In the genomic region with DNA sequence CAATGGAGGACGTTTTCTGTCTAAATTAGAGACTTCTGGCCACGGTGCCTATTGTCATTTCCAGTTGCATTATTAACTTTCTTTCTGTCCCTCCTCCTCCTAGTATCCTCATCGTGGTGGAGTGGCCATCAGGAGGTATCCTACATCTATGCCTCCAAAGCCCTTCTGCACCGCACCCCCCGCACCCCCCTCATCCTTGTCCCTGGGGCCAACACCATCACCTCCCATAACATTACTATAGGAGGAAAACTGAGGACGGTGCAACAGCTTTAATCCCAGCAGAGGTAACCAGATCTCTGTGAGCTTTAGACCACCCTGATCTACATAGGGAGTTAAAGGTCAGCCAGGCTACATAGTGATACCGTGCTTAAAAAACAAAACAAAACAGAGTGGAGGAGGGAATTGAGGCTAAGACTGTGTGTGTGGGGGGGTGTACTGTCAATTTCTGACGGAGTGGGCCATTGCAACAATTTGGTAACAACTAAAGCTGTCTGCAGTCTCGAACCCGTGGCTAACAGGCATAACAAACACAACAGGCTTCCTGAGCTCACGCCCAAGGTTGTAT, we compare ENCODE assay signal across 8 mouse cellular contexts. TPM values are rescaled to one million over a fixed set of nuclear protein-coding genes. Genes with fewer than 3 reads are reported as not detected.
DNase-seq lines count a peak whose midpoint lies in the region; ATAC-seq and TF ChIP-seq lines count a peak whose summit lies in the region.

No protein-coding gene starts in this region.

- H3K9ac ChIP-seq in heart, embryonic 13.5 days = peak overlapping the region; percentile 97
- peak overlapping the region; percentile 33 for H3K9ac ChIP-seq in ES-E14 (ENCODE audit: insufficient read depth, low read depth, low read length, poor library complexity, severe bottlenecking)
- peak overlapping the region; percentile 86 for H3K9ac ChIP-seq in forebrain, postnatal 0 days

- no peaks in the 10 kb centered on the region for H3K9me3 ChIP-seq in heart, embryonic 13.5 days
- no peaks in the 10 kb centered on the region for H3K9me3 ChIP-seq in ES-E14 (ENCODE audit: control insufficient read depth, insufficient read depth, low read depth, low read length)
- no peaks in the 10 kb centered on the region for H3K9me3 ChIP-seq in forebrain, postnatal 0 days (ENCODE audit: low read length)

- in situ Hi-C loops in ES-E14 (cut with MboI; ENCODE audit: low sequenced_read_pairs in 2 of 2, unreplicated experiment in 2 of 2) = no loop called here

- H3K79me2 ChIP-seq in macrophage (ENCODE audit: inconsistent target) = peaks cover 15% of the 10 kb centered on the region

- no peaks in the 10 kb centered on the region for H3K27me3 ChIP-seq in heart, embryonic 13.5 days (replicated peaks)
- no peaks in the 10 kb centered on the region for H3K27me3 ChIP-seq in forebrain, postnatal 0 days (ENCODE audit: insufficient read depth, low read length)

- H3K4me2 ChIP-seq in heart, embryonic 13.5 days = peak overlapping the region; percentile 85
- H3K4me2 ChIP-seq in forebrain, postnatal 0 days (ENCODE audit: low read depth) = peak overlapping the region; percentile 80

- no peak for TF ChIP-seq CTCF in forebrain, postnatal 0 days (IDR thresholded peaks at IDR 0.05; ENCODE audit: low read depth)

- peak overlapping the region; percentile 95 for H3K4me3 ChIP-seq in heart, embryonic 13.5 days
- peak overlapping the region; percentile 35 to 92; a peak in 2 of 4 replicates for H3K4me3 ChIP-seq in ES-E14 (ENCODE audit: insufficient read depth in 1 of 2, low read depth in 1 of 2, low read length in 2 of 2, poor library complexity in 1 of 2, severe bottlenecking in 1 of 2)
- H3K4me3 ChIP-seq in forebrain, postnatal 0 days (ENCODE audit: low read depth, low read length) = peak overlapping the region; percentile 85
- peak overlapping the region; percentile 28 for H3K4me3 ChIP-seq in macrophage (ENCODE audit: inconsistent target)

- ATAC-seq in heart, embryonic 13.5 days (ENCODE audit: extremely low read depth, insufficient number of reproducible peaks, low FRiP score, low TSS enrichment) = no peak
- ATAC-seq in forebrain, postnatal 0 days = no peak

- peak overlapping the region; percentile 75 for H3K27ac ChIP-seq in heart, embryonic 13.5 days (replicated peaks)
- no peak overlapping the region for H3K27ac ChIP-seq in ES-E14 (ENCODE audit: insufficient read depth, low read depth, low read length, poor library complexity, severe bottlenecking)
- H3K27ac ChIP-seq in forebrain, postnatal 0 days (ENCODE audit: low read depth, low read length) = peak overlapping the region; percentile 54; the same call in 1 of the 2 replicates
- H3K27ac ChIP-seq in macrophage = peak overlapping the region; percentile 51

- H3K4me1 ChIP-seq in heart, embryonic 13.5 days = peaks cover 14% of the 10 kb centered on the region
- H3K4me1 ChIP-seq in ES-E14 (ENCODE audit: control insufficient read depth in 2 of 2, insufficient read depth in 2 of 2, low read length in 2 of 2, poor library complexity in 1 of 2) = peaks cover 0 to 6% of the 10 kb centered on the region in 2 experiments; a peak in 1 of 4 replicates
- no peaks in the 10 kb centered on the region for H3K4me1 ChIP-seq in forebrain, postnatal 0 days (ENCODE audit: insufficient read depth)

- intact Hi-C loops in heart, postnatal 10 days (cut with DNase I) = no loop called here

- WGBS in heart, embryonic 13.5 days = 57% methylated on average over 11 of the region's 11 CpGs
- WGBS in forebrain, postnatal 0 days = 63% methylated on average over 11 of the region's 11 CpGs
- 73% methylated on average over 10 of the region's 11 CpGs for WGBS in macrophage (ENCODE audit: missing documents)

- no peak for DNase-seq in heart, postnatal 10 days
- DNase-seq in ES-E14 (ENCODE audit: low read depth, low spot score) (no peak), MN1 (ENCODE audit: low spot score) (no peak)
- DNase-seq in forebrain, postnatal 0 days = no peak
- no peak for DNase-seq in retina, postnatal 1 day
- DNase-seq in kidney, postnatal 10 days = no peak

- peaks cover 29% of the 10 kb centered on the region for H3K36me3 ChIP-seq in heart, embryonic 13.5 days
- peaks cover 8% of the 10 kb centered on the region; the same call in 1 of the 2 replicates for H3K36me3 ChIP-seq in ES-E14 (ENCODE audit: control insufficient read depth, insufficient read depth, low read length, poor library complexity, severe bottlenecking)
- peaks cover 21% of the 10 kb centered on the region for H3K36me3 ChIP-seq in forebrain, postnatal 0 days (ENCODE audit: insufficient read depth)
- H3K36me3 ChIP-seq in macrophage (ENCODE audit: inconsistent target) = peaks cover 3% of the 10 kb centered on the region; the same call in 1 of the 2 replicates

TF ChIP-seq in ES-E14, 5 proteins besides CTCF, POLR2A, EP300 and RAD21:
- TF ChIP-seq ZC3H11A (IDR thresholded peaks at IDR 0.05; ENCODE audit: borderline replicate concordance, low read depth, low read length) (no peak), CHD2 (IDR thresholded peaks at IDR 0.05; ENCODE audit: low read depth, low read length) (no peak), ZNF384 (IDR thresholded peaks at IDR 0.05; ENCODE audit: low read depth, low read length) (no peak), MAFK (IDR thresholded peaks at IDR 0.05; ENCODE audit: insufficient read depth, low read depth, low read length) (no peak), HCFC1 (IDR thresholded peaks at IDR 0.05; ENCODE audit: borderline replicate concordance, insufficient read depth, low read length) (no peak)

RNA-seq across cellular contexts. Expression of a gene that starts 0.5 kb away (rescaled TPM):
- 1,082 and 1,332 TPM in 2 replicates for polyA plus RNA-seq in heart, embryonic 13.5 days (2015; fragmentation: Nextera tagmentation; extraction: Ambion mirVana)
- total RNA-seq in heart, postnatal 10 days (2021) = 1,000 to 10,000 TPM; 2,031 to 2,046 TPM
- 598 and 769 TPM in 2 replicates for total RNA-seq in ES-E14 (2012; rRNA removed)
- total RNA-seq in forebrain, postnatal 0 days (2014; rRNA removed) = 302 and 470 TPM in 2 replicates
- 761 and 882 TPM in 2 replicates for polyA plus RNA-seq in forebrain, postnatal 0 days (2015; fragmentation: Nextera tagmentation; extraction: Ambion mirVana)
- total RNA-seq in macrophage (2018; cell fraction: chromatin; rRNA removed) = 10 to 100 TPM; 15.7 to 78.9 (median 50.6) TPM
- 100 to 1,000 TPM; 169 to 266 (median 209) TPM for total RNA-seq in macrophage (2018; cell fraction: cytosol; rRNA removed)
- 100 to 1,000 TPM in 2 of 26 experiments, 10 to 100 TPM in 24; 24.2 to 109 (median 64.0) TPM for total RNA-seq in macrophage (2018; cell fraction: nucleus; rRNA removed)
- 151 to 228 TPM (median 160 TPM) in 3 replicates for polyA plus RNA-seq in macrophage (2018)

RNA-seq across cellular contexts. Expression of a gene that starts 7.8 kb away (rescaled TPM):
- polyA plus RNA-seq in heart, embryonic 13.5 days (2015; fragmentation: Nextera tagmentation; extraction: Ambion mirVana) = 2.1 TPM in 2 replicates
- 1 to 10 TPM in 1 of 2 experiments, under 1 TPM in 1; 0.60 to 1.2 TPM for total RNA-seq in heart, postnatal 10 days (2021)
- 8.0 and 11.2 TPM in 2 replicates for total RNA-seq in ES-E14 (2012; rRNA removed)
- 0.23 TPM in 1 of 2 replicates, not detected in the other for total RNA-seq in forebrain, postnatal 0 days (2014; rRNA removed)
- polyA plus RNA-seq in forebrain, postnatal 0 days (2015; fragmentation: Nextera tagmentation; extraction: Ambion mirVana) = not detected in 2 replicates
- total RNA-seq in macrophage (2018; cell fraction: chromatin; rRNA removed) = not detected
- under 1 TPM in 2 of 26 experiments, not detected in 24; 0.14 to 0.15 TPM for total RNA-seq in macrophage (2018; cell fraction: cytosol; rRNA removed)
- total RNA-seq in macrophage (2018; cell fraction: nucleus; rRNA removed) = not detected
- not detected in 3 replicates for polyA plus RNA-seq in macrophage (2018)

RNA-seq across cellular contexts. Expression of a gene that starts 19.2 kb away (rescaled TPM):
- polyA plus RNA-seq in heart, embryonic 13.5 days (2015; fragmentation: Nextera tagmentation; extraction: Ambion mirVana) = 0.13 TPM in 1 of 2 replicates, not detected in the other
- not detected for total RNA-seq in heart, postnatal 10 days (2021)
- total RNA-seq in ES-E14 (2012; rRNA removed) = not detected in 2 replicates
- not detected in 2 replicates for total RNA-seq in forebrain, postnatal 0 days (2014; rRNA removed)
- polyA plus RNA-seq in forebrain, postnatal 0 days (2015; fragmentation: Nextera tagmentation; extraction: Ambion mirVana) = 0.39 and 0.71 TPM in 2 replicates
- 10 to 100 TPM in 2 of 26 experiments, 1 to 10 TPM in 11, under 1 TPM in 1, not detected in 12; 0.92 to 14.1 (median 4.0) TPM for total RNA-seq in macrophage (2018; cell fraction: chromatin; rRNA removed)
- under 1 TPM in 11 of 26 experiments, not detected in 15; 0.09 to 0.43 (median 0.23) TPM for total RNA-seq in macrophage (2018; cell fraction: cytosol; rRNA removed)
- total RNA-seq in macrophage (2018; cell fraction: nucleus; rRNA removed) = 1 to 10 TPM in 12 of 26 experiments, under 1 TPM in 1, not detected in 13; 0.89 to 9.8 (median 4.0) TPM
- polyA plus RNA-seq in macrophage (2018) = not detected in 3 replicates

RNA-seq across cellular contexts. Expression of a gene that starts 23.5 kb away (rescaled TPM):
- polyA plus RNA-seq in heart, embryonic 13.5 days (2015; fragmentation: Nextera tagmentation; extraction: Ambion mirVana) = 85.5 and 90.6 TPM in 2 replicates
- total RNA-seq in heart, postnatal 10 days (2021) = 100 to 1,000 TPM; 118 to 127 TPM
- total RNA-seq in ES-E14 (2012; rRNA removed) = 115 and 129 TPM in 2 replicates
- total RNA-seq in forebrain, postnatal 0 days (2014; rRNA removed) = 137 TPM in 2 replicates
- 94.8 and 102 TPM in 2 replicates for polyA plus RNA-seq in forebrain, postnatal 0 days (2015; fragmentation: Nextera tagmentation; extraction: Ambion mirVana)
- total RNA-seq in macrophage (2018; cell fraction: chromatin; rRNA removed) = 100 to 1,000 TPM in 13 of 26 experiments, 10 to 100 TPM in 13; 50.2 to 276 (median 92.4) TPM
- 10 to 100 TPM; 19.3 to 65.5 (median 35.3) TPM for total RNA-seq in macrophage (2018; cell fraction: cytosol; rRNA removed)
- 100 to 1,000 TPM in 11 of 26 experiments, 10 to 100 TPM in 15; 27.8 to 176 (median 73.1) TPM for total RNA-seq in macrophage (2018; cell fraction: nucleus; rRNA removed)
- polyA plus RNA-seq in macrophage (2018) = 43.0 to 46.2 TPM (median 44.1 TPM) in 3 replicates

Comparison
In these comparisons a context has a peak if more than half of its experiments do, and no peak if none do; other contexts are left out.
1. H3K4me3 ChIP-seq: peak in every context shown above with its lines; median percentile 95 in heart, embryonic 13.5 days; 85 in forebrain, postnatal 0 days; 64 in ES-E14; 28 in macrophage.
2. H3K9ac ChIP-seq: peak in every context shown above with its lines; median percentile 97 in heart, embryonic 13.5 days; 86 in forebrain, postnatal 0 days; 33 in ES-E14.